Mouse (Mus musculus): ENCODE results near the gene 1110002E22Rik.

DNA sequence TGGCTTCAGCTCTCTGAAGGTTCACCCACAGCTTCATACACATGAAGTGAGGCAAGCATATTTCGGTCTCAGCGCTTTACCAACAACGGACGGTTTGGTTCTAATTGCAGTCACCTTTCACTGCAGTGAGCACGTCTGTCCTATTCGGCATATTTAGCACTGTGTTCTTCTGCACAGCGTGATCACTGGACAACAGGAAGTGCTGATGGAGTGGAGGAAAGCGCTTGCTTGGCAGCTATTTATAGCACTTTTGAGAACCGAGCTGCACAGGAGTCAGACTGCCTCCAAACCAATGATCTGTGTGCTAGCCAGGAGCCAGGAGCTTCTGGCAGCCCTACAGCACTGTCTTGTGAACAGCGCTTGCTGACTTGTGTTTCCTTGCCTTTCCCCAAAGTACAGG lies 38.6 kb upstream of the 1110002E22Rik start:
- TF ChIP-seq CTCF (IDR thresholded peaks at IDR 0.05; ENCODE audit: control insufficient read depth, insufficient read depth, low read length): no peak
- no peak for TF ChIP-seq POLR2A (IDR thresholded peaks at IDR 0.05; ENCODE audit: borderline replicate concordance, control insufficient read depth, low read depth, low read length)

Measured in bone marrow, adult 2 months (tissue).